Mouse (Mus musculus) lung, embryonic 14.5 days (tissue): ENCODE measurements around the gene Elane. TPM values are rescaled to one million over a fixed set of nuclear protein-coding genes. Genes with fewer than 3 reads are reported as not detected.

Experiments
- ATAC-seq: fragments of 200-750 bp; cut with Nextera tagmentation; 2 replicates; pipeline ENCODE4 v1.8.0; 2017; ENCODE audit warnings: mild to moderate bottlenecking, moderate TSS enrichment, moderate library complexity; ENCODE audit not compliant: insufficient read depth
- DNase-seq: peaks from one replicate; pipeline ENCODE4 v3.0.0-alpha.2; 2015
- H3K27ac ChIP-seq: fragments of 300-500 bp; sonication (generic); 2 replicates; pipeline ENCODE4 v1.5.1; 2014; ENCODE audit warnings: low read depth, mild to moderate bottlenecking, moderate library complexity
- H3K27me3 ChIP-seq: fragments of 300-500 bp; sonication (generic); 2 replicates; pipeline ENCODE4 v1.6.1; 2014; ENCODE audit warnings: low read length, control low read depth; ENCODE audit not compliant: insufficient read depth
- H3K36me3 ChIP-seq: fragments of 300-500 bp; sonication (generic); 2 replicates; pipeline ENCODE4 v1.6.1; 2014; ENCODE audit warnings: control low read depth; ENCODE audit not compliant: insufficient read depth
- H3K4me1 ChIP-seq: fragments of 300-500 bp; sonication (generic); 2 replicates; pipeline ENCODE4 v1.6.1; 2014; ENCODE audit warnings: antibody characterized with exemption, control low read depth; ENCODE audit not compliant: insufficient read depth
- H3K4me2 ChIP-seq: fragments of 300-500 bp; sonication (generic); 2 replicates; pipeline ENCODE4 v1.6.1; 2014; ENCODE audit warnings: mild to moderate bottlenecking
- H3K4me3 ChIP-seq: fragments of 300-500 bp; sonication (generic); 2 replicates; pipeline ENCODE4 v1.5.1; 2014; ENCODE audit warnings: low read depth, low read length
- H3K9ac ChIP-seq: fragments of 300-500 bp; sonication (generic); 2 replicates; pipeline ENCODE4 v1.6.1; 2014
- H3K9me3 ChIP-seq: fragments of 300-500 bp; sonication (generic); 2 replicates; pipeline ENCODE4 v1.6.1; 2016; ENCODE audit warnings: low read depth, low read length, control low read depth
- CTCF ChIP-seq: IDR thresholded peaks from 2 replicates; pipeline ENCODE4 v1.5.1; 2016; ENCODE audit warnings: antibody characterized with exemption, low read depth
- WGBS: fragments of 180-500 bp; shearing (Covaris S2); extraction: QIAGEN DNeasy Blood & Tissue Kit; methylation state at CpG from one replicate; pipeline ENCODE4 v1.1.7; 2014; 5-methylcytosine and 5-hydroxymethylcytosine counted together
- polyA plus RNA-seq: library from polyadenylated mRNA; unstranded; fragments of >200 nt; fragmentation: Nextera tagmentation; extraction: Ambion mirVana; gene quantifications from 2 replicates; pipeline ENCODE4 v1.2.1, GENCODE M21; 2014

Gene Elane
- polyA plus RNA-seq, 1 experiment from 2014 or later, result 0.18 TPM

GRCm38 (mm10) chr10:79926491-79927323 is 40.7 kb downstream of the Elane start, which contains the start of gene Arid3a:
TSS of gene Arid3a (plus strand) at chr10:79927043.
- H3K9ac ChIP-seq, result peak within 1 kb of the TSS; percentile 87
- DNase-seq (peak; percentile 96), ATAC-seq (peak; percentile 68)
- H3K27me3 ChIP-seq, result peaks cover 18% of the 10 kb centered on the region
- H3K4me3 ChIP-seq, result peak within 1 kb of the TSS; percentile 94
- H3K4me1 ChIP-seq, result peaks cover 8% of the 10 kb centered on the region
- peaks cover 12% of the 10 kb centered on the region for H3K36me3 ChIP-seq
- peak within 1 kb of the TSS; percentile 97 for H3K27ac ChIP-seq
- TF ChIP-seq CTCF, result no peak
- H3K4me2 ChIP-seq, result peak within 1 kb of the TSS; percentile 98
- under 1% methylated on average over 63 of the region's 63 CpGs for WGBS
- H3K9me3 ChIP-seq, result no peaks in the 10 kb centered on the region

GRCm38 (mm10) chr10:79927324-79928029 is 41.4 kb downstream of the Elane start:
- H3K27ac ChIP-seq, result peak overlapping the region; percentile 97
- peak overlapping the region; percentile 94 for H3K4me3 ChIP-seq
- peaks cover 13% of the 10 kb centered on the region for H3K4me1 ChIP-seq
- ATAC-seq (peak; percentile 36), DNase-seq (peak; percentile 80)
- H3K9ac ChIP-seq, result peak overlapping the region; percentile 87
- peaks cover 10% of the 10 kb centered on the region for H3K27me3 ChIP-seq
- H3K9me3 ChIP-seq, result no peaks in the 10 kb centered on the region
- peak overlapping the region; percentile 98 for H3K4me2 ChIP-seq
- TF ChIP-seq CTCF, result peak; percentile 51
- whole genome bisulfite sequencing, result under 1% methylated on average over 54 of the region's 54 CpGs
- H3K36me3 ChIP-seq, result peaks cover 20% of the 10 kb centered on the region

GRCm38 (mm10) chr10:79928030-79928694 is 42.1 kb downstream of the Elane start:
- DNase-seq (peak; percentile 73), ATAC-seq (no peak)
- peak overlapping the region; percentile 97 for H3K27ac ChIP-seq
- H3K4me3 ChIP-seq, result peak overlapping the region; percentile 94
- peaks cover 25% of the 10 kb centered on the region for H3K36me3 ChIP-seq
- peaks cover 19% of the 10 kb centered on the region for H3K4me1 ChIP-seq
- WGBS, result 1% methylated on average over 29 of the region's 29 CpGs
- H3K9me3 ChIP-seq, result no peaks in the 10 kb centered on the region
- peak overlapping the region; percentile 87 for H3K9ac ChIP-seq
- H3K27me3 ChIP-seq, result peaks cover 3% of the 10 kb centered on the region; the same call in 1 of the 2 replicates
- H3K4me2 ChIP-seq, result peak overlapping the region; percentile 98
- no peak for TF ChIP-seq CTCF

- H3K4me3 ChIP-seq, result peak overlapping the region; percentile 94
- TF ChIP-seq CTCF, result no peak
- no peak for DNase-seq
- H3K27ac ChIP-seq, result peak overlapping the region; percentile 65
- peaks cover 30% of the 10 kb centered on the region for H3K36me3 ChIP-seq
- H3K4me2 ChIP-seq, result peak overlapping the region; percentile 98
- peak overlapping the region; percentile 36; the same call in 1 of the 2 replicates for H3K9ac ChIP-seq
- H3K9me3 ChIP-seq, result no peaks in the 10 kb centered on the region
- peaks cover 27% of the 10 kb centered on the region for H3K4me1 ChIP-seq
- WGBS, result 21% methylated on average over 9 of the region's 9 CpGs
- no peak for ATAC-seq
- H3K27me3 ChIP-seq, result no peaks in the 10 kb centered on the region
Measured at GRCm38 (mm10) chr10:79928907-79929701, 43.1 kb downstream of the Elane start.

- Histone ChIP-seq H3K27ac (no peak overlapping the region), H3K27me3 (no peaks in the 10 kb centered on the region), H3K9ac (no peak overlapping the region), H3K4me1 (peaks cover 27% of the 10 kb centered on the region), H3K4me2 (peak overlapping the region; percentile 98; the same call in 1 of the 2 replicates), H3K36me3 (peaks cover 30% of the 10 kb centered on the region), H3K9me3 (no peaks in the 10 kb centered on the region), H3K4me3 (no peak overlapping the region)
- 86% methylated on average over 18 of the region's 18 CpGs for WGBS
- no peak; the same call in 1 of the 2 replicates for TF ChIP-seq CTCF
- no peak for DNase-seq
- no peak for ATAC-seq
Measured at GRCm38 (mm10) chr10:79929967-79930825, 44.1 kb downstream of the Elane start.
